Mouse (Mus musculus) megakaryocyte-erythroid progenitor cell, adult 5-6 weeks (primary cell): ENCODE results near the gene Mlxipl. TPM values are rescaled to one million over a fixed set of nuclear protein-coding genes. Genes with fewer than 3 reads are reported as not detected.

Experiments
- ATAC-seq: replicated peaks from 2 replicates; pipeline ENCODE4 v1.8.0; 2016; ENCODE audit warnings: mild to moderate bottlenecking, inconsistent platforms; ENCODE audit not compliant: severe bottlenecking, poor library complexity, low FRiP score, low TSS enrichment
- total RNA-seq, 2 experiments: library from RNA; stranded (forward) in 1 of 2; stranded (reverse) in 1 of 2; fragments of 200-1000, 215-1000 nt in 1 of 2; fragments of >200 nt in 1 of 2; fragmentation: Nextera tagmentation in 1 of 2; gene quantifications; 2 replicates each; pipeline ENCODE4 v1.2.3; 2014 to 2017

Gene Mlxipl
- total RNA-seq, 2 experiments from 2014 or later: not detected

DNA sequence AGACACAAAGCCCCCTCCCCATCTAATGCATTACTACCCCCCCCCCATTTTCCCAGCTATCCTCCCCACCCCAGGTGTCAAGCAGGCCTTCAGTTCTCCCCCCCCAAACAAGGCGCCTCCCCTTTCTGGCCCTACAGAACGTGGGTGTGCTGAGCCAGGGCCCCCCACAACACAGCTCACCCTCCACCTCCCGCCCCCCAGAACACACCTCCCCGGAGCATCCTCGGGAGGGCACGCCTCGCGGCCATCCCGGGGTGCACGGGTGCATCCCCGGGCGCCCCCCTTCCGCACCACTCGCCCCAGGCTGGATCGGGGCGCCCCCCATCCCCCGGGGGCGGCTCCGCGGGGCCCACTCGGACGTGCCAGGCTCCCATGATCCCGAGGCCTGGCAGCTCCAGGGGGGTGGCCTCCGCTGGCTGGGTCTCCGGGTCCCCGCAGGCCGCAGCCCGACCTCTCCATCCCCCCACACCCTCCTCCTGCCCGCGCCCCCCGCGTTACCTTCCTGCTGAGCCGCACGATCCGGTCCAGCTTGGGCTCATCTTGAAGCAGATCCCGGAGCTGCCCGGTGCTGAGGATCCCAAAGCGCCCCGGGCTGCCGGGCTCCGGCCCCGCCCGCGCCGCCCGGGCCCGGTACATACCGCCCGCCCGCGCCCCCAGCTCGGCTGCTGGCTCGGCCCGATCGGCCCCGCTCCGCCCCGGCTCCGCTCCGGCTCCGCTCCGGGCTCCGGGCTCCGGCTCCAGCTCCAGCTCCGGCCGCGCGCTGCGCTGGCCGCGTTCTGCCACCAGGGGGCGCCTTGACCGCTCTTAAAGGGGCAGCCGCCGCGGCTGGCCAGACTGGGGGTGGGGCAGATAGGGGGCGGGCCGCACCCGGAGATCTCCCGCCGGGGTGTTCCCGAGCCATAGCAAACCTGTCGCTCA is 11.9 kb upstream of the Mlxipl start, which contains the start of gene Vps37d:
Gene Vps37d, minus strand, starts transcription at position 703 of the 918 bp plus-strand sequence.
- ATAC-seq: peak; percentile 77

DNA sequence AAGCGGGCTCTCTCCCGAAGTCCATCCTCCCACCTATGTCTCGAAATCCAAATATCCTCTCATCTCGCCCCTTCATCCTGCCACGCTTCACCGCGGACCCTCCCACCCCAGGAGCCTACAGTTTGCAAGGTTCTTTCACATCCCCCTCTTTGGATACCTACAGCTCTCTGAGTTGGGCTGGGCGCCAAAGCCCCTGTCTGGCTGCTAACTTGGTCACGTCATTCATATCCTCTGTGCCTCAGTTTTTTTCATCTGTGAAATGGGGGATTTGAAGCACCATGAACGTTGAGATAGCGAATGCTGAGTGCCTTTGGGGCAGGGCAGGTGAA is 11.2 kb upstream of the Mlxipl start:
- no peak for ATAC-seq

GRCm38 (mm10) chr5:135079578-135079977 is 10.1 kb upstream of the Mlxipl start:
- ATAC-seq: no peak

GRCm38 (mm10) chr5:135080539-135080938 is 9.2 kb upstream of the Mlxipl start:
- no peak for ATAC-seq

DNA sequence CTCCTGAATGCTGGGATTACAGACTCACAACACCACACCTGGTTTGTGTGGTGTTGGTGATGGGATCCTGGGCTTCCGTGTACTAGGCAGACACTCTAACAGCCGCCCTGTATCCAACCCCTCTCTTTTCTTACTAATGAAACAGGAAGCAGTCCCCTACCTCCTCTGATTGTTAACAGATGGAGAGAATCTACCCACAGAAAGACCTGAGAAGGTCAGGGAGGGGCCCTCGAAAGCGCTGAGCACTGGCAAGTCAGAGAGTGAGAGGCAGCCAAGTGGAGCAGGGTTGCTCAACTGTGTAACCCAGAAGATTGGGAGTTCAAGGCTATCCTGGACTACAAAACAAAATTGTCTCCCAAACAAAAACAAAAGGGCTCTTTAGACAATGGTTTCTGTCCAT is 2.8 kb upstream of the Mlxipl start:
- no peak for ATAC-seq

- ATAC-seq: no peak
These were observed 11.3 kb downstream of the Mlxipl start for GRCm38 (mm10) chr5:135100981-135101380.

DNA sequence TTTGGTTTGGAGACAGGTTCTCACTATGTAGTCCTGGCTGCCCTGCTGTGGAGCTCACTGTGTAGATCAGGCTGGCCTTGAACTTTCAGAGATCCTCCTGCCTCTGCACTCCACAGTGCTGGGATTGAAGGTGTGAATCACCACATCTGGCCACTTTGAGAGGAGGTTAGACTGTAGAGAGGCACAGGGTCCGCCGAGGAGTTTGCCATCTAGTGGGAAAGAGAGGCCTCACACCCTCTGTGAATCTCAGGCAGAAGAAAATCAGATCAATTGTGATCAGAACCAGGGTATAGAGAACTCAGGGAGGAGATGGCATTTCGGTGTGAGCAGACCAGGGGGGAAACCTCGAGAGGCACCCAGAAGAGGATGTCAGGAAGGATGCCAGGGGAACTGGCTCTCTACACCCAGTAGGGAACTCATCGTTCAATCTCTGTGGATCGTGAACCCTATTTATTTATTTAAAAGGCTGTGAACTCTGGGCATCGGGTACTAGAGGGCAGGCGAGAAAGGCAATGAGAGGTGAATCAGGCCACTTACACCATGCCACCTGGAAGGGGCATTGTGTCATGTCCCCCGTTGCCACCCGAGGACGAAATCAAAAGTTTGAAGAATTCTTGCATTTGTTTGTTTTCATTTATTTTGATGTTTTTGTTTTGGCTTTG is 14.4 kb downstream of the Mlxipl start:
- no peak for ATAC-seq

DNA sequence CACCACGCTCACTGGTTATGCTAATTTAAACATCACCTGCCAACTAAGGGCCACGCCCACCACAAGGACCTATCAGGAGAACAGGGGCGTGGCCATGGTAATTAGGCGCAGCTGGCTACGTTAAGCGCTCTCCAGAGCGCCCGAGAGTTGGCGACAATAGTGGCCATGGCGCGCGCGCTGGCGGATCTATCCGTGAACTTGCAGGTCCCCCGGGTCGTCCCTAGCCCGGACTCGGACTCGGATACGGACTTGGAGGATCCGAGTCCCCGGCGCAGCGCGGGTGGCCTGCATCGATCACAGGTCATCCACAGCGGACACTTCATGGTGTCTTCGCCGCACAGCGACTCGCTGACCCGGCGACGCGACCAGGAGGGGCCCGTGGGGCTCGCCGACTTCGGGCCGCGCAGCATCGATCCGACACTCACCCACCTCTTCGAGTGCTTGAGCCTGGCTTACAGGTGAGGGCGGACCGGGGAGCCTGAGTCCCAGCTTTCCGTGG is 17.1 kb downstream of the Mlxipl start:
- ATAC-seq: peak; percentile 96

- ATAC-seq: 0 out of 2 replicates have a peak, but pooled peaks have one; percentile 16
These were observed 18.1 kb downstream of the Mlxipl start for GRCm38 (mm10) chr5:135107521-135108501.

GRCm38 (mm10) chr5:135109017-135109416 is 19.3 kb downstream of the Mlxipl start:
- no peak for ATAC-seq

DNA sequence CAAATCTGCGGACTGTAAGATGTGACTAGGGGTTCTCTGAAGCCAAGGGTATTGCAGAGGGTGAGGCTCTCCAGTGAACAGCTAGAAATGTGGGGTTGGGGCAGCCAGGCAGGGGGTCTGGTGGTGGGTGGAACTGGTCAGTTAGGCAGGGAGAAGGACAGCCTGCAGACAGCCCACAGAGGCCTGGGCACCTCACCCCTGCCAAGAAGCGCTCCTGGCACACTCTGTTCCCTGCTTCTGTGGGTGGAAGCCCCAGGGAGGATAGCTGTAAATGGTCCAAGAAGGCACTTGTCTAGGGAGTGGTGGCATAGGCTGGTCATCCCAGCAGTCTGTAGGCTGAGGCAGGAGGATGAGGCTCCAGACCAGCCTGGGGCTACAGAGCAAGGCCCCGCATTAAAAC is 19.7 kb downstream of the Mlxipl start:
- ATAC-seq: no peak

DNA sequence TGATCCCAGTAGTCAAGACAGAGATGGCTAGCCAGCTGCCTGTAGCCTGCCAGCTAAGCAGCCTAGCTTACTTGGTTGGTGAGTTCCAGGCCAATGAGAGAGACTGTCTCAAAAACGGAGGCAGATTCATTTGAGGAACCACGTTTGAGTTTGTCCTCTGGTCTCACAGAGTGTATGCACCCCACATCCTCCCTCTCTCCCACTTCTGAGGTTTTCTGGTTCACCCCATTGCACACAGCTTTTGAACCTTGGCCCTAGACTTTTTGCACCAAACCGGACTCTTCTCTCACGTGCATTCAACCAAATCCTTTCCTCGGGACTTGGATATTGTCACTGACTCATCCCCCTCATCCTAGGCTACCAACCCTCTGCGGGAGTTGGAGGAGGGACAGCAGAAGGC is 20.3 kb downstream of the Mlxipl start:
- no peak for ATAC-seq

GRCm38 (mm10) chr5:135113782-135114181 is 24.1 kb downstream of the Mlxipl start:
- no peak for ATAC-seq

DNA sequence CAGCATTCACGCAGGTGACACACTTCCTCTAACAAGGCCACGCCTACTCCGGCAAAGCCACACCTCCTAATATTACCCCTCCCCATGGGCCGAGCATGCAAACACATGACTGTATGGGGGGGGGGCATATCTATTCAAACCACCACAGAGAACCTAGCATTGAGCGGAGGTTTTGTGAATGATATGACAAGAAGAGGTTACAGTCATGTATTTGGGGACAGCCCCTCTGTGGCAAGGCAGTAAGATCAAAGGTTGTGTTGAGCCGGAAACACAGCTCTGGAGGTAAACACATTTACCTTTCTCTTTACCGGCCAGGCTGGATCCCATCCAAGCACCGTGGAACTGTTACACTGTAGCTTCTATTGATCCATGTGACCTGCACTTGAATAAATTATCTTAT is 25.6 kb downstream of the Mlxipl start:
- no peak for ATAC-seq

DNA sequence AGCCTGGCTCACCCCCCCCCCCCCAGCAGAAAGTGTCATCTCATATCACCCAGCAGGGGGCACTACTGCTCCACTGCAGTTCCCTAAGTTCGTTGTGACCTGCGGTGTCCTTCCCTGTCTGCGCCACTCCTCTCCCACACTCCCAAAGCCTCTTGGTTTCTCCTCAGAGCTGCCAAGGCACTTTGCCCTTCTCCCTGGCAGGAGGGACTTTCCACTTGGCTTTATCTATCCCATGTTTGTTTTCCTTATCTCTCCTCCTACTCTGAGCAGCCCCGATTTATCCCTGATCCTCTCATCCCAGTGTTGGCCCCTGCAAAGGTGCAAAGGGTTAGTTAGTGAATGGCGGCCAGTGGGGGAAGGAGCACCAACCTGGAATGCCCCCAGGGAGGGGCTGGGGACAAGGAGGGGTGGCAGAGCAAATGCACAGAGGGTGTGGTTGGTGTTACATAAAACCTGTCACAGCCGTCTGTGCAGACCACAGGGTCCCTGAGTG is 28.9 kb downstream of the Mlxipl start:
- peak; percentile 55 for ATAC-seq

DNA sequence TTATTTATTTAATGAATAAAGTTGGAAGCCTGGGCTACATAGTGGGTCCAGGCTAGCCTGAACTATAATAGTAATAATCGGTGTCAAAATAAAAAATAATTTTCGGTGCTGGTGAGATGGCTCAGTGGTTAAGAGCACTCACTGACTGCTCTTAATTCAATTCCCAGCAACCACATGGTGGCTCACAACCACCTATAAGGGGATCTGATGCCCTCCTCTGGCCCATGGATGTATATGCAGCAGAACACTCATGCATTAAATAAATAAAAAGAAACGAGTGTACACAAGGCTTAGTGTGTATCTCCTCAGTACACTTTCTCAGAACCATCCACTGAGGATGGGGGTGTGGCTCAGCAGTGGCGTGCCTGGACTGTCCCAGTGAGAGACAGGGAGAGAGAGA is 31.1 kb downstream of the Mlxipl start:
- 0 out of 2 replicates have a peak, but pooled peaks have one; percentile 35 for ATAC-seq

DNA sequence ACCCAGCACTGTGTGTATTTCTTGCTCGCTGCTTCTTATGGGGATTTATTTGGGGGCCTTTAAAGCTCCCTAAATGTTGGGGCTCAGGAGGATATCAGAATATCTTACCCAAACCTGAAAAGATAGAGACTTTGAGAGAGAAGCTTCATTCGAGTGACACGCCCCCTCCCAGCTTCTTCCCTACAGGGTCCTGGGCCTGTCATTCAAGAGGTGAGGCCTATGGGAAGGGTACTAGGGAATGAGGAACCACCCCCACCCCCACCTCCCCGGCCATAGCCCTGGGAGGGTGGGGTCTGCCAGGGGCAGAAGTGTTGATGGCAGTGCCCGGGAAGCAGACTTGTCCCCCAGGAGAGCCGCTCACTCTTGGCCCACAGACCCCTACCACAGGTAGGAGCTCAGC is 36.4 kb downstream of the Mlxipl start:
- no peak for ATAC-seq

- no peak for ATAC-seq
These were observed 38.0 kb downstream of the Mlxipl start for GRCm38 (mm10) chr5:135127669-135128068.

DNA sequence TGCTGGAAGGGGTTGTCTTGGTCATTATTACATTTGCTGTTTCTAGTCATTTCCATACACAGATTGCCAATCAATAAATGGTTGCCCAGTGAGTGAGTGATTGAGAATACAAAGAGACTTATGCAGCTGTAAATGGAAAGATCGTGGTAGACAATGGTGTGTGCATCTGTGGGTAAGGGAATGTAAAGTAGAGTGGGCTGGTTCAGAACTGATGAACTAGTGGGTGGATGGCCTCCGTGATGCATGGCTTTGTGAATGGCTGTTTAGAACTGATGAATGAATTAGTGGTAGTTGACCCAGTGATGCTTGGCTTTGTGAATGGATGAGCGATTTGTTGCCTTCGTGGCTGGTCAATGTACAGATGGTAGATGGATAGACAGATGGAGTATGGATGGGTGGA is 40.1 kb downstream of the Mlxipl start:
- no peak for ATAC-seq
